Mouse (Mus musculus) thymus, postnatal 10 days (tissue): ENCODE measurements around the gene Rbms3.

Experiments
- DNase-seq, 2 experiments: peaks; one replicate each; pipeline ENCODE4 v3.0.0; 2021; ENCODE audit warnings: low spot score in 2 of 2

The Rbms3 gene

GRCm38 (mm10) chr9:116834949-116835348 is 794.8 kb downstream of the Rbms3 start:
- no peak for DNase-seq

GRCm38 (mm10) chr9:116833677-116834076 is 796.0 kb downstream of the Rbms3 start:
- DNase-seq: no peak

GRCm38 (mm10) chr9:116832822-116833221 is 796.9 kb downstream of the Rbms3 start:
- no peak for DNase-seq

DNA sequence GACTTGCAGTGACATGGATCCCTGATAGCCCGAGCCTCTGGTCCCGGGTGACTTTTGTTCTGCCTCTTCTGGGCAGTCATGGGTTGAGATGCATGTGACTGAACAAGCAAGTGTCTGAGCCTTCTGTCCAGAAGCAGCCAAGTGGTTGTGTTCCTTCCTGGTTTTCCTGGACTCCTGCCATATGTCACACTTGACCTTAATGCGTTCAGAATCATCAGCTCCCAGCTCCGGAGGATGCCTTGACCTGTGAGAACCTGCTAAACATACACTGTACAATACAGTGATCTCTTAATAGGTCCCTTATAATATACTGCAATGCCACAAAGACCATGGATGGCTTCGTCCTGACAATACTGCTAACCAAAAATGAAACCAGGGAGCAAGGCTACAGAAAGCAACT is 798.3 kb downstream of the Rbms3 start:
- no peak for DNase-seq

GRCm38 (mm10) chr9:116829929-116830328 is 799.8 kb downstream of the Rbms3 start:
- no peak for DNase-seq

DNA sequence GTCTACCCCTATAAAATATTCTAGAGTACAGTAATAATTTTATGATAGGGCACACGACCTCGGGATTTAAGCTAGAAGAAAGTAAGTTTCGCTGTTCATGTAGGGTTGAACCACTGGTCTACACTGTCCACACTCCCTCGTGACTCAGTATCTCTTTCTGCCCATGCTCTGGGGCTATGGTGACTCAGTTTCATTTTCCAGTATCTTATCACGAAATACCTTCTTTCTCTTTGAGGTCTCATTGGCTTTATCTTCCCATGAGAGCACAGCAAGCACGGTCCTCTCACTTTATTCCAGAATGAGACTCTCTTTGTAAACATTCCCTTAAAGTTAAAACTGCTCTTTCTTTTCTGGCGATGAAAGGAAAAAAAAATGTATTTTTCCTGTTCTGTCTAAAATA is 808.1 kb downstream of the Rbms3 start:
- DNase-seq: no peak

DNA sequence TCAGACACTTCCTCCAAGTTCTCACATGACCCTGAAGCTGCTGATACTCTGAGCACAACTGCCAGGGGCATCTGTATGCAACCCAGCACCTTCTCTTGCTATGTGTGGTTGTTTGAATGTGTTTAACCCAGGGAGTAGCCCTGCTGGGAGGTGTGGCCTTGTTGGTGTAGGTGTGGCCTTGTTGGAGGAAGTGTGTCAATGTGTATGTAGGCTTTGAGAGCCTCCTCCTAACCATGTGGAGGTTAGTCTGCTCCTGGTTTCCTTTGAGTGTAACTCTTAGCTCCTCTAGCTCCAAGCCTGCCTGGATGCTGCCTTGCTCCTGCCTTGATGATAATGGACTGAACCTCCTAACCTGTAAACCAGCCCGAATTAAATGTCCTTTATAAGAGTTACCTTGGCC is 812.5 kb downstream of the Rbms3 start:
- DNase-seq: no peak

DNA sequence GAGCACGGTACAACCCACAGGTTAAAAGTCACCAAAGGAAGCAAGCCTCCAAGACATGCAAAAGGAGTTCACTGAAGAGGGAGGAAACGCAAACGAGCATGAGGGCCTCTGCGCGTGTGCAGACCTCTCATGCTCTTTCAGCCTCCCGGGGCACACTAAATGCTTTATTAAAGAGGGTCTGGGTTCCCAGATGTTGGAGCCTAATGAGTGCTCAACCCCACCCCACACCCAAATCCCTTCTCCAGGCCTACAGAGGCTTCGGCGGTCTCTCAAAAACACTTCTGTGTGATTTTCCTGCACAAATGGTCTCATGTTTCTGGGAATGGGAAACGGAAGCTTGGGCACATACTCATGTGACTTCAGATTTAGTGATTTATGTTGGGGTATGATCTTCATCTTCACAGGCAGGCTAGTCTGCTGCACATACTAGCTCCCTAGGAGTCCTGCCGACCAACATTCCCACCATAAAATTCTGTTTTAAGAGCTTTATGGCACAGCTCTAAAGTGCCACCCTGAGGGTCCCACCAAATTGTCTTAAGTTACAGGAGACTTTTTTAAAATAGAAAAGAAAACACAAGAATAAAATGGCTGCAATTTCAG is 815.1 kb downstream of the Rbms3 start:
- DNase-seq: no peak

DNA sequence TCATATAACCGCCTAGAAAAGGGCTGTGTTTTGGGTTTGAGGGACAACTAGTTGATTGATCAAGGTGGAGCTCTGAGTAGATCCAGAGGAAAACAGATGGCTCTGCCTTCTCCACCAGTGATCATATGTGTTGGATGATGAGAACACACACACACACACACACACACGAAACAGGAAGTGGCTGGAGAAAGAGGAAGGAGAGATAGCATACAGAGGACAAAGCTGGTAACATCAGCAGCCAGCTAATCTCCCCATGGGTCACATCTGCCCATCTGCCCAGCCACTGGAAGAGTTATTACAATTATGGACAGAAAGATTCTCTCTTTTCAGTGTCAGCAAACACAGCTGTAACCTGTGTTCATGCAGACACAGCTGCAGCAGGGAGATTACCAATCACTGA is 816.3 kb downstream of the Rbms3 start:
- no peak for DNase-seq

- DNase-seq: no peak
Measured at GRCm38 (mm10) chr9:116809260-116809659, 820.5 kb downstream of the Rbms3 start.

GRCm38 (mm10) chr9:116808401-116808800 is 821.3 kb downstream of the Rbms3 start:
- DNase-seq: no peak

- DNase-seq: no peak
Measured at GRCm38 (mm10) chr9:116807166-116808081, 822.3 kb downstream of the Rbms3 start.

DNA sequence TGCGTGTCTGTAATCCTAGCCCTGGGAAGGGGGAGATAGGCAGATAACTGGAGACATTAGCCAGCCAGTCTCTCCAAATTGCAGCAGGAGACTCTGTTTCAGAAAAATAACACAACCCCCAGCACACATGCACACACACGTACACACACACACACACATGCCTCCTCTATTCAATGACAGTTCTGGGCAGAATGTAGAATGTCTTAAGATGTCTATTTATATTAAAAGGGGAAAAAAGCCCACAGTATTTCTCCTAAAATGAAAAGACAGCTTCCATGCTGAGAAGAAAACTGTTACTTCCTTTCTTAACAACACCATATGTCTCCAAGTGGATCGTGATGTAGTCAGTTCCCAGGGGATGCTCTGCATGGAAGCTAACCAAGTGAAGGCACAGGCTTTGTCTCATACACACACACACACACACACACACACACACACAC is 826.4 kb downstream of the Rbms3 start:
- no peak for DNase-seq

- no peak for DNase-seq
Measured at GRCm38 (mm10) chr9:116802602-116803001, 827.1 kb downstream of the Rbms3 start.

- no peak for DNase-seq
Measured at GRCm38 (mm10) chr9:116795240-116795955, 834.3 kb downstream of the Rbms3 start.

DNA sequence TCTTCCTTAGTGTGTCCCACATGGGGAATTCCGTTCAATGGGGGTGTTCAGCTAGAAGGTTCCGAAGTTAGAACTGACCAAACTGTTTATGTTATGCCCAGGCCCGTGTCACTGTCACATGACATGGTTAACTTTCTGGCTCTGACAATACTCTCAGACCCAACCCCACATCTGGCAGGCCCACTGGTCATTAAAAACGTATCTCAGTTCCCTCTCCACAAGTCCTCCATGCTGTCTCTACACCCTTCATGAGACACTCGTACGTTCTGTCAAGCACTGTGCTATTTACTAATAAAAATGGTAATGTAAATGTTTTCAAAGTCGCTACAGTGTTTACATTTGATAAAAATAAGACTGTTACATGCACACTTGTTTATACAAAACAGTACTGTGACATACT is 837.9 kb downstream of the Rbms3 start:
- DNase-seq: no peak

DNA sequence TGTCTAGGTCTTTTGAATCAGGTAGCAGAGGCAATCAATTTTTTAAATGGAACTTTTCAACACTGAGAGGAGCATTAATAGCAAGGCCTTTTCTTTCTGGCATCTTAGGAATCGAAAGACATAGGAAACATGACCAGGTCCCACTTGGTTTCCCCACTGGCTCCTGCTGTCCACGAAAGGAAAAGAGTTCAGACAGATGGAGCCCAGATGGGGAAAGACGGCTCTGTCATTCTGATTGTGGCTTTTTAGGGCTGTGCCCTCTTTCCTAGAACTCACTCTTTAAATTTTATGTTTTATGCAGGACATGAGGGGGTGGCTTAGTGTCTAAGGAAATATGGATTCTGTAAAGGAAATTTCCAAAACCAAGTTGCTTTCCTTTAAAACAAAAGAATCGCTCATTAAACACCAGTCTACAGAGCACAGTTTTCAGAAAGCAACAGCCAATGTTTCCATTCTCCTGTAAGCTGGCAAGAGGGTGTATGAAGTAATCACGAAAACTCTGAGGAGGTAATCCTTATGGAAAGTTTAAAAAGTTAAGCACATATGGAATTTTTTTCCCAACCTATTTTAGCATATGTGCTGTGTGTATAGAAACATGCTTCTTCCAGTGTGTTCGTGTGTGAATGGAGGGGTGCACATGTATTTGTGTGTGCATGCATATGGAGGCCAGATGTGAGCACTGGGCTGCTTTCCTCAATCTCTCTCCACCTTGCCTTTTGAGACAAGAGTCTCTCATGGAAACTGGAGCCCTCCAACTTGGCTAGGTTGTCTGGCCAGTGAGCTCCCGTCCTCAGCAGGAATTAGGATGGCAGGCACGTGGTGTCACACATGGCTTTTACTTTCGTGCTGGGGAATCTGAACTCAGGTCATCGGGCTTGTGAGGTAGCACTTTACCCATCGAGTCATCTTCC is 843.3 kb downstream of the Rbms3 start:
- DNase-seq: no peak

GRCm38 (mm10) chr9:116771820-116772219 is 857.9 kb downstream of the Rbms3 start:
- DNase-seq: no peak

DNA sequence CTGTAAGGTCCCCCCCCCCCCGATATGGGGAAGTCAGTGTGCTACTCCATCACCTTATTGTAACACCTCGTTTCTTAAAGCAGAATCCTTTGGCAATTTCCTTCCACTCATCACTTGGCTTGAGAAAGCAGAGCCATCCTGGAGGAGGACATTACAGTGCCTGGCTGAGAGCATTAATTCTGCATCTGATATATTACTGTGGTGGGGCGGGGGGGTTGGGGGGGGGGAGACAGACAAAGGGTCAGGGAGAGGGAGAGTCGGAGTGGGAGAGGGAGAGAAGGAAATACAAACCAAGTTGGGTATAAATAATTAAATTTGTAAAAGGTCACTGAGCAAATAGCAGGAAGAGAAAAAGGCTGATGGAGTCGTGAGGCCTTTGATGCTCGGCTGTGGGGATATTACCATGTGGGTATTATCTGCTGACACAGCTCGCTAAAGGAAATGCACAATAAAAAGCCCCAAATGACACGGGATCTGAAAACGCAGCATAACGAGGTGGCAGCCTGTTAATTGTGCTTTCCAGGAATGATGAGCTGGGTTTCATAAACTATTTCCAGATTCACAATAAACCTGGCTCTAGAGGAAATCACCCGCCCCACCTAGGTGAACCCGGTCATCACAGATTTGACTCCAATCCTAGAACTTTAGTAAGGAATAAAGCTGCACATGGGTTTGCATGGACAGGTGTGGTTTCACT is 860.2 kb downstream of the Rbms3 start:
- no peak for DNase-seq

DNA sequence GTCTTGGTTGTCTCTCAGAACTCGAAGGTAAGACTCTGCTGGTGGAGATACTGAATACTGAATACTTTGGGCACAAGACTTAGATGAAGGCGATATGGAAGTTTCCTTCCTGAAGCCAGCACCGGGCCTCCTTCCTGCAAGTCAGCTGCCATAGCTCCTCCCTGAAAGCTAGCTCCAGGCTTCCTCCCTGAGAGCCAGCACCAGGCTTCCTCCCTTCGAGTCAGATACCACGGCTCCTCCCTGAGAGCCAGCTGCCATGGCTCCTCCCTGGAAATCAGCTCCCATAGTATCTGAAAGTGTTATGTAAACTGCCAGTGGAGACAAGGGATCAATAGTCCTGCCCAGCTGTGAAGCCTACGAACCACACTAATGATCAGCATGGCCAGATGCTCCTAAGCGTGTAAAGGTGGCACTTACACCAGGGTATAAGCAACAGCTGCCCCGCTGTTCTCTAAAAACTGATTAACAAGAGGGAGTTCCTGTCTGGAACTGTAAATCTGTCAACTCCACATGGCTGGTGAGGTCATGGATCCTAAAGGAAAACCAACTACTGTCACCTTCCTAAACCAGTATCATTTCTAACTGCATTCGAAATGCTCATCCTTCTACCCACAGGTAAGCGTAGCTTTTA is 867.2 kb downstream of the Rbms3 start:
- no peak for DNase-seq
